Mouse (Mus musculus) hindbrain, postnatal 0 days (tissue): ENCODE data around the gene Prr14. TPM values are rescaled to one million over a fixed set of nuclear protein-coding genes. Genes with fewer than 3 reads are reported as not detected.
"Not testable (repeated sequence)": the region's sequence is repeated elsewhere in the genome, so short reads cannot be mapped to it uniquely, and the experiment has no call there.

Source experiments
- ATAC-seq: fragments of 200-750 bp; cut with Nextera tagmentation; 2 replicates; pipeline ENCODE4 v1.8.0; 2017; ENCODE audit warnings: mild to moderate bottlenecking, moderate TSS enrichment, moderate library complexity
- DNase-seq: peaks from one replicate; pipeline ENCODE4 v3.0.0-alpha.2; 2015; ENCODE audit warnings: low spot score
- H3K27ac ChIP-seq: fragments of 300-500 bp; sonication (generic); 2 replicates; pipeline ENCODE4 v1.5.1; 2014; ENCODE audit warnings: mild to moderate bottlenecking
- H3K27me3 ChIP-seq: fragments of 300-500 bp; sonication (generic); 2 replicates; pipeline ENCODE4 v1.6.1; 2014; ENCODE audit warnings: low read length, mixed read lengths; ENCODE audit not compliant: insufficient read depth
- H3K36me3 ChIP-seq: fragments of 300-500 bp; sonication (generic); 2 replicates; pipeline ENCODE4 v1.6.1; 2014; ENCODE audit warnings: low read length, mixed read lengths; ENCODE audit not compliant: insufficient read depth
- H3K4me1 ChIP-seq: fragments of 300-500 bp; sonication (generic); 2 replicates; pipeline ENCODE4 v1.6.1; 2014; ENCODE audit warnings: antibody characterized with exemption, low read length, mixed read lengths; ENCODE audit not compliant: insufficient read depth
- H3K4me2 ChIP-seq: fragments of 300-500 bp; sonication (generic); 2 replicates; pipeline ENCODE4 v1.6.1; 2014; ENCODE audit warnings: low read depth, mild to moderate bottlenecking, low read length, moderate library complexity, mixed read lengths
- H3K4me3 ChIP-seq: fragments of 300-500 bp; sonication (generic); 2 replicates; pipeline ENCODE4 v1.5.1; 2014; ENCODE audit warnings: low read length
- H3K9ac ChIP-seq: fragments of 300-500 bp; sonication (generic); replicated peaks from 2 replicates; pipeline ENCODE4 v1.6.1; 2014; ENCODE audit warnings: mild to moderate bottlenecking, low read length, moderate library complexity, mixed read lengths
- H3K9me3 ChIP-seq: fragments of 300-500 bp; sonication (generic); 2 replicates; pipeline ENCODE4 v1.6.1; 2016; ENCODE audit warnings: low read length, mixed read lengths
- CTCF ChIP-seq: IDR thresholded peaks from 2 replicates; pipeline ENCODE4 v1.5.1; 2016; ENCODE audit warnings: antibody characterized with exemption, control low read depth, low read depth
- WGBS: fragments of 180-500 bp; shearing (Covaris S2); extraction: QIAGEN DNeasy Blood & Tissue Kit; methylation state at CpG from one replicate; pipeline ENCODE4 v1.1.7; 2014; 5-methylcytosine and 5-hydroxymethylcytosine counted together
- polyA plus RNA-seq: library from polyadenylated mRNA; unstranded; fragments of >200 nt; fragmentation: Nextera tagmentation; extraction: Ambion mirVana; gene quantifications from 2 replicates; pipeline ENCODE4 v1.2.1, GENCODE M21; 2015
- total RNA-seq: library from RNA; depleted of rRNA; stranded (reverse); fragments of >200 nt; gene quantifications from 2 replicates; pipeline ENCODE4 v1.2.3, GENCODE M21; 2014

The Prr14 gene
- total and polyA plus RNA-seq, 2 experiments from 2014 or later: 27.0 to 57.2 TPM

- no peak for ATAC-seq
- no peak overlapping the region for H3K4me3 ChIP-seq
- H3K27ac ChIP-seq: no peak overlapping the region
- 89% methylated on average over 4 of the region's 4 CpGs for WGBS
- no peaks in the 10 kb centered on the region for H3K4me1 ChIP-seq
- H3K4me2 ChIP-seq: no peak overlapping the region
- no peak overlapping the region for H3K9ac ChIP-seq
- no peak for DNase-seq
- no peak for TF ChIP-seq CTCF
- H3K36me3 ChIP-seq: no peaks in the 10 kb centered on the region
- H3K27me3 ChIP-seq: no peaks in the 10 kb centered on the region
- H3K9me3 ChIP-seq: no peaks in the 10 kb centered on the region
Observed at GRCm38 (mm10) chr7:127435206-127435605, 24.2 kb upstream of the Prr14 start.

- H3K4me1 ChIP-seq: no peaks in the 10 kb centered on the region
- ATAC-seq (no peak), DNase-seq (no peak)
- no peaks in the 10 kb centered on the region for H3K9me3 ChIP-seq
- no peak overlapping the region for H3K4me3 ChIP-seq
- WGBS: 92% methylated on average over 3 of the region's 3 CpGs
- no peaks in the 10 kb centered on the region for H3K27me3 ChIP-seq
- H3K27ac ChIP-seq: no peak overlapping the region
- H3K36me3 ChIP-seq: peaks cover 3% of the 10 kb centered on the region; the same call in 1 of the 2 replicates
- TF ChIP-seq CTCF: peak; percentile 47
- H3K9ac ChIP-seq: no peak overlapping the region
- H3K4me2 ChIP-seq: no peak overlapping the region
Observed at GRCm38 (mm10) chr7:127437724-127438123, 21.7 kb upstream of the Prr14 start.

GRCm38 (mm10) chr7:127443976-127444375, 15.4 kb upstream of the Prr14 start:
- Histone ChIP-seq H3K4me3 (no peak overlapping the region), H3K4me2 (no peak overlapping the region), H3K27ac (no peak overlapping the region), H3K36me3 (peaks cover 22% of the 10 kb centered on the region; the same call in 1 of the 2 replicates), H3K27me3 (no peaks in the 10 kb centered on the region), H3K4me1 (no peaks in the 10 kb centered on the region), H3K9ac (no peak overlapping the region), H3K9me3 (no peaks in the 10 kb centered on the region)
- ATAC-seq (no peak), DNase-seq (no peak)
- WGBS: 90% methylated on average over 20 of the region's 20 CpGs
- TF ChIP-seq CTCF: no peak

- Histone ChIP-seq H3K27me3 (no peaks in the 10 kb centered on the region), H3K9ac (peak within 1 kb of the TSS; percentile 83), H3K4me2 (peak within 1 kb of the TSS; percentile 92), H3K4me1 (peaks cover 19% of the 10 kb centered on the region), H3K27ac (peak within 1 kb of the TSS; percentile 92), H3K9me3 (no peaks in the 10 kb centered on the region), H3K4me3 (peak within 1 kb of the TSS; percentile 77), H3K36me3 (peaks cover 15% of the 10 kb centered on the region; the same call in 1 of the 2 replicates)
- ATAC-seq (peak; percentile 94), DNase-seq (peak; percentile 98)
- under 1% methylated on average over 54 of the region's 54 CpGs for WGBS
- TF ChIP-seq CTCF: peak; percentile 11
Observed at GRCm38 (mm10) chr7:127448521-127449300, 10.7 kb upstream of the Prr14 start, which contains the start of gene Zfp689. Gene Zfp689, minus strand, starts transcription at chr7:127449158.

- H3K9me3 ChIP-seq: no peaks in the 10 kb centered on the region
- no peak for TF ChIP-seq CTCF
- peak overlapping the region; percentile 83 for H3K9ac ChIP-seq
- no peak overlapping the region for H3K27ac ChIP-seq
- H3K36me3 ChIP-seq: peaks cover 4% of the 10 kb centered on the region
- 80% methylated on average over 7 of the region's 7 CpGs for WGBS
- ATAC-seq: no peak
- no peak for DNase-seq
- H3K27me3 ChIP-seq: no peaks in the 10 kb centered on the region
- peak overlapping the region; percentile 92 for H3K4me2 ChIP-seq
- H3K4me3 ChIP-seq: peak overlapping the region; percentile 77
- H3K4me1 ChIP-seq: peaks cover 19% of the 10 kb centered on the region
Observed at GRCm38 (mm10) chr7:127449966-127450365, 9.4 kb upstream of the Prr14 start.

- 97% methylated on average over 2 of the region's 2 CpGs for WGBS
- no peaks in the 10 kb centered on the region for H3K9me3 ChIP-seq
- no peak overlapping the region for H3K4me3 ChIP-seq
- no peaks in the 10 kb centered on the region for H3K27me3 ChIP-seq
- DNase-seq (no peak), ATAC-seq (no peak)
- no peak overlapping the region for H3K27ac ChIP-seq
- no peak for TF ChIP-seq CTCF
- H3K4me1 ChIP-seq: peaks cover 19% of the 10 kb centered on the region
- H3K9ac ChIP-seq: no peak overlapping the region
- H3K36me3 ChIP-seq: no peaks in the 10 kb centered on the region; the same call in 1 of the 2 replicates
- no peak overlapping the region for H3K4me2 ChIP-seq
Observed at GRCm38 (mm10) chr7:127453056-127453455, 6.4 kb upstream of the Prr14 start.

GRCm38 (mm10) chr7:127454905-127455304, 4.5 kb upstream of the Prr14 start:
- Histone ChIP-seq H3K4me1 (peaks cover 13% of the 10 kb centered on the region), H3K36me3 (no peaks in the 10 kb centered on the region; the same call in 1 of the 2 replicates), H3K4me2 (no peak overlapping the region), H3K9me3 (no peaks in the 10 kb centered on the region), H3K9ac (no peak overlapping the region), H3K27me3 (no peaks in the 10 kb centered on the region), H3K4me3 (no peak overlapping the region), H3K27ac (no peak overlapping the region)
- DNase-seq (no peak), ATAC-seq (no peak)
- TF ChIP-seq CTCF: no peak
- 97% methylated on average over 7 of the region's 7 CpGs for WGBS

GRCm38 (mm10) chr7:127458371-127459122, 864 bp upstream of the Prr14 start:
- not testable (repeated sequence) for H3K9me3 ChIP-seq, H3K36me3 ChIP-seq, H3K4me2 ChIP-seq, H3K27me3 ChIP-seq, H3K4me1 ChIP-seq, DNase-seq, ATAC-seq, H3K4me3 ChIP-seq, H3K9ac ChIP-seq, H3K27ac ChIP-seq
- 78% methylated on average over 3 of the region's 3 CpGs for WGBS
